Mouse (Mus musculus): ENCODE results near the gene Colca2. TPM values are rescaled to one million over a fixed set of nuclear protein-coding genes. Genes with fewer than 3 reads are reported as not detected.

The Colca2 gene
- 4.6 TPM for polyA plus RNA-seq (2014; fragmentation: Illumina TruSeq; extraction: RNeasy Lipid Tissue Mini Kit (QIAGEN cat#74804); ENCODE audit: low replicate concordance)

DNA sequence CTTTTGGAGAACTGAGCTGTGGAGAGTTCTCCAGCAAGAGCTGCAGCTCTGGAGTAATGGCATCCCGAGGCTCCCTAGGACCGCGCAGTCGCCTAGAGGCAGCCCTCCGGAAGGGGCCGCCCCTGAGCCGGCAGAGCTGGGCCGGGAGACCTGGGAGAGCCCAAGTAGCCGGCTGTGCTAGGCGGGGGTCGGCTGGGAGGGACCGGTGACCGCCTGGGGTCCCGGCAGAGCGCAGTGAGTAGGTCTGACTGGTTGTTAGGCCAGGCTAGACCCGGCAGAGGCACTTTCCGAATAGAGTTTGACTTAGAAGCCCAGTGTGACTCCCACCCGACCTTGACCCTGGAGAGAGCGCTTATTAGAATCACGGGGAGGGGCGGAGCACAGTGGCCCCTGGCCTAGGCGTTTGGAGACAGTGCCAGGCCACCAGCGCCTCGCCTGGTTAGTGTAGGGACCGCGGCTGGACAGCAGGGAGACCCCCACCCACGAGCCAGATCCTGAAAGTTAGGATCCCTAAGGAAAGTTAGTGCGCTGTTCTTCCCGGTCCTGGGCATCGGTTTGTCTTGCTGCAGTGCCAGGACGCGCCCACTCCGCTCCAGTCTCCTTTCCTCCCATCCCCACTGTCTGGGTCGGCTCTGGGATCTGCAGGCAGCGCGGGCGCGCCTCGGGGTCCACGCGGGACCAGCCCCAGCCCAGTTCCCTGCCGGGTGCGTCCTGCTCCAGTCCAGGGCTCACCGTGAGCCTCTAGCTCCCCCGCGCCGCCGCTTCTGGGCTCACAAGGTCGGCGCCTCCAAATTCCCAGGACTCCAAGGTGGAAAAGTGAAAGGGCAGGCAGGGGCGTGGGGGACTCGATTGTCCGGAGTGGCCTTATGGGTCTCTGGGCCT lies at the start of gene Colca2:
Colca2 (minus strand) TSS at position 70 of the 882 bp plus-strand sequence.

Other genes starting within 250 kb of the Colca2 start
- gene Btg4, start 217.7 kb downstream of the Colca2 start, polyA plus RNA-seq (2014; fragmentation: Illumina TruSeq; extraction: RNeasy Lipid Tissue Mini Kit (QIAGEN cat#74804); ENCODE audit: low replicate concordance): not detected
- 0.48 TPM for gene Layn, start 201.5 kb downstream of the Colca2 start, polyA plus RNA-seq (2014; fragmentation: Illumina TruSeq; extraction: RNeasy Lipid Tissue Mini Kit (QIAGEN cat#74804); ENCODE audit: low replicate concordance)
- gene 4833427G06Rik, start 176.5 kb downstream of the Colca2 start, polyA plus RNA-seq (2014; fragmentation: Illumina TruSeq; extraction: RNeasy Lipid Tissue Mini Kit (QIAGEN cat#74804); ENCODE audit: low replicate concordance): not detected
- 0.82 TPM for gene Gm32742, start 113.1 kb downstream of the Colca2 start, polyA plus RNA-seq (2014; fragmentation: Illumina TruSeq; extraction: RNeasy Lipid Tissue Mini Kit (QIAGEN cat#74804); ENCODE audit: low replicate concordance)
- 27.3 TPM for gene Pou2af1, start 64.9 kb downstream of the Colca2 start, polyA plus RNA-seq (2014; fragmentation: Illumina TruSeq; extraction: RNeasy Lipid Tissue Mini Kit (QIAGEN cat#74804); ENCODE audit: low replicate concordance)
- gene 1810046K07Rik, start 50.3 kb upstream of the Colca2 start, polyA plus RNA-seq (2014; fragmentation: Illumina TruSeq; extraction: RNeasy Lipid Tissue Mini Kit (QIAGEN cat#74804); ENCODE audit: low replicate concordance): 17.3 TPM

All from small intestine, adult 10 weeks (tissue).